Mouse (Mus musculus) heart, postnatal 0 days (tissue): ENCODE measurements around the gene 9930111J21Rik1.
"Not testable (repeated sequence)": the region's sequence is repeated elsewhere in the genome, so short reads cannot be mapped to it uniquely, and the experiment has no call there.

Experiments
- CTCF ChIP-seq: IDR thresholded peaks from 2 replicates; pipeline ENCODE4 v1.5.1; 2016; ENCODE audit warnings: antibody characterized with exemption, control low read depth, low read depth
- EP300 ChIP-seq: IDR thresholded peaks from 2 replicates; pipeline ENCODE4 v1.6.1; 2016; ENCODE audit warnings: antibody characterized with exemption, low read depth

DNA sequence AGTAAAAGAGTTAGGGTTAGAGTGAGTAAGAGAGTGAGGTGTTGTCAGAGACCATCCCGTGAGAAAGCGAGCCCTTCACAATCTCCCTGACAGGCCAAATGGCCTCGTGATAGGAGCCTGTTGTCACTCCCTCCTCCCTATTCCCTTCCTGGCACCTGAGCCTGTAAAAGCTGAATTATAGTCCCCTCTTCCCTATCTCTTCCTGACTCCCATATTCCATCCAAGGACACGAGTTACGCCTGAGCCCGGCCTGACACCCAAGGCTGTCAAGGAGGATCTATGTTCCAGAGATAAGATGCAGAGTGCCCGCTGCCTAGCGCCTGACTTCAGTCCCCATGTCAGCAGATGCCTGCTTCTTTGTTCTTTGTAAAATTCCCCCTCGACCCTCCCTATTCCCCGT, 14.1 kb upstream of the 9930111J21Rik1 start:
- not testable (repeated sequence) for TF ChIP-seq CTCF, EP300
